Mouse (Mus musculus) megakaryocyte, adult 5-6 weeks (primary cell): ENCODE data around the gene Gsto1. TPM values are rescaled to one million over a fixed set of nuclear protein-coding genes. Genes with fewer than 3 reads are reported as not detected.
A peak's percentile ranks its signal among the peaks of the same experiment; 100 is the strongest.

Experiments used
- ATAC-seq: 2 replicates; pipeline ENCODE4 v1.8.0; 2016; ENCODE audit warnings: mild to moderate bottlenecking, inconsistent platforms; ENCODE audit not compliant: poor library complexity, severe bottlenecking
- total RNA-seq, 2 experiments: library from RNA; stranded (forward) in 1 of 2; stranded (reverse) in 1 of 2; fragments of 153-499, 151-499 nt in 1 of 2; fragments of 221-1000, 200-1000 nt in 1 of 2; gene quantifications; 2 replicates each; pipeline versions ENCODE4 v1.2.3 to v1.2.4; 2015 to 2017

The Gsto1 gene
- total RNA-seq, 2 experiments from 2014 or later: 75.9 to 168 TPM

- peak; percentile 43 for ATAC-seq
These were observed 597 bp upstream of the Gsto1 start for GRCm38 (mm10) chr19:47853951-47854795.

GRCm38 (mm10) chr19:47857957-47858942, 3.5 kb downstream of the Gsto1 start:
- ATAC-seq: no peak

GRCm38 (mm10) chr19:47859180-47859579, 4.4 kb downstream of the Gsto1 start:
- no peak for ATAC-seq

- no peak for ATAC-seq
These were observed 7.8 kb downstream of the Gsto1 start for GRCm38 (mm10) chr19:47862581-47862980.

GRCm38 (mm10) chr19:47864051-47864450, 9.3 kb downstream of the Gsto1 start:
- ATAC-seq: no peak

- ATAC-seq: no peak
These were observed 10.0 kb downstream of the Gsto1 start for GRCm38 (mm10) chr19:47864721-47865120.

- ATAC-seq: peak; percentile 99
These were observed 10.7 kb downstream of the Gsto1 start, which contains the start of gene Gsto2 for GRCm38 (mm10) chr19:47865353-47865947. TSS of gene Gsto2 (plus strand) at chr19:47865534.

GRCm38 (mm10) chr19:47867628-47868175, 12.9 kb downstream of the Gsto1 start:
- no peak for ATAC-seq

GRCm38 (mm10) chr19:47868951-47869350, 14.2 kb downstream of the Gsto1 start:
- ATAC-seq: no peak

- no peak for ATAC-seq
These were observed 14.7 kb downstream of the Gsto1 start for GRCm38 (mm10) chr19:47869516-47869915.

- no peak for ATAC-seq
These were observed 15.4 kb downstream of the Gsto1 start for GRCm38 (mm10) chr19:47870102-47870666.

- ATAC-seq: no peak
These were observed 16.7 kb downstream of the Gsto1 start for GRCm38 (mm10) chr19:47871515-47871914.

GRCm38 (mm10) chr19:47876252-47876651, 21.5 kb downstream of the Gsto1 start:
- no peak for ATAC-seq

- ATAC-seq: no peak
These were observed 26.8 kb downstream of the Gsto1 start for GRCm38 (mm10) chr19:47881538-47881937.

GRCm38 (mm10) chr19:47882151-47882881, 27.5 kb downstream of the Gsto1 start:
- ATAC-seq: peak; percentile 99

- ATAC-seq: no peak
These were observed 28.1 kb downstream of the Gsto1 start for GRCm38 (mm10) chr19:47882882-47883254.

GRCm38 (mm10) chr19:47884296-47885085, 29.7 kb downstream of the Gsto1 start:
- no peak for ATAC-seq

- no peak for ATAC-seq
These were observed 30.5 kb downstream of the Gsto1 start for GRCm38 (mm10) chr19:47885191-47885743.

GRCm38 (mm10) chr19:47885886-47886285, 31.1 kb downstream of the Gsto1 start:
- no peak for ATAC-seq
